Mouse (Mus musculus): ENCODE results near the gene Nprl2. TPM values are rescaled to one million over a fixed set of nuclear protein-coding genes. Genes with fewer than 3 reads are reported as not detected.

Nprl2 gene
- polyA plus RNA-seq, 1 experiment, result 34.7 TPM

DNA sequence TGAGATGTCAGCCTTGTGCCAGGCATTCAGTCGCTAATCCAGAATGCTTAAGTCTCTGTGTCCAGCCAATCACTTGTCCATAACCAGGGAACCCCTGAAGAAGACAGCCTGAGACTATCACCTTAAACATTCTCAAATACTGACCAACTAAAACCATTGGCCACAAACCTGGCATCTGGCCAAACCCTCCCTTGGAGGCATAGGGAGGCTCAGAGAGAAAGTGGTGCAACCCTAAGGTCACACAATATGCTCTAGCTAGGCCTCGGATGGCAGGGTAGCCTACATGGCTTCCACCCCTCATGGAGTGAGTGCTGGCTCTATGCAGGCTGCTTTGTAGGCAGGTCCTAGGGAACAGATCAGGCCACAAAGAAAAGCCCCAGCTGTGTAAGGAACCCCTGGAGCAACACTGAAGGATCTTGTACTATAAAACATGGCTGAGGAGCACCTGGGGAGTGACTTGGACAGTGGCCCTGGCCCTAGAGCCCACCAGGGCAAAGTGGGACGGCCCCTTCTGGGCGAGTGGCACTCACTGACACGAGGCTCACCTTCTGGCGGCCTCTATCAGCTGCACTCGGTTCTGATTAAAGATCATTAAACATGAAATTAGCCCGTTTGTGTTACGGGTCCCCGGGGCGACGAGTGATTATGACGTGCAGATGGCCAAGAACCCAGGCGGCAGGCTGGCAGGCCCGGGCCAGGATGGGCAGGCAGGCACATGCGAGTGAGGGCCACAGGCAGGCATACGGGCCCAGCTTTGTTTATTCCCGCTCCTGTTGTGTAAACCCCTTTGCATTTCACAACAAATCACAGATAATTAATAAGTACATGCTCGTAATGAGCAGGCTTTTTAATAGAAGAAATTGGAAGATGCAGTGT is 37.1 kb upstream of the Nprl2 start:
- Histone ChIP-seq H3K27me3 (ENCODE audit: control insufficient read depth, insufficient read depth, low read length) (no peaks in the 10 kb centered on the region), H3K27ac (ENCODE audit: control insufficient read depth, insufficient read depth, low read depth, low read length) (no peak overlapping the region), H3K36me3 (ENCODE audit: control insufficient read depth, insufficient read depth, low read length) (no peaks in the 10 kb centered on the region), H3K4me1 (ENCODE audit: control insufficient read depth, insufficient read depth, low read length) (no peaks in the 10 kb centered on the region), H3K4me3 (ENCODE audit: control insufficient read depth, low read depth, low read length) (no peak overlapping the region)
- TF ChIP-seq POLR2A (IDR thresholded peaks at IDR 0.05; ENCODE audit: control insufficient read depth, low read depth, low read length) (no peak), CTCF (IDR thresholded peaks at IDR 0.05; ENCODE audit: control insufficient read depth, insufficient read depth, insufficient replicate concordance, low read depth, low read length) (no peak)

- no peak overlapping the region for H3K27ac ChIP-seq (ENCODE audit: control insufficient read depth, insufficient read depth, low read depth, low read length)
- TF ChIP-seq CTCF (IDR thresholded peaks at IDR 0.05; ENCODE audit: control insufficient read depth, insufficient read depth, insufficient replicate concordance, low read depth, low read length) (no peak), POLR2A (IDR thresholded peaks at IDR 0.05; ENCODE audit: control insufficient read depth, low read depth, low read length) (no peak)
- H3K27me3 ChIP-seq (ENCODE audit: control insufficient read depth, insufficient read depth, low read length), result no peaks in the 10 kb centered on the region
Observed at GRCm38 (mm10) chr9:107508266-107508665, 33.8 kb upstream of the Nprl2 start.

GRCm38 (mm10) chr9:107510384-107511100 is 31.5 kb upstream of the Nprl2 start:
- H3K27ac ChIP-seq (ENCODE audit: control insufficient read depth, insufficient read depth, low read depth, low read length), result no peak overlapping the region
- no peak overlapping the region for H3K4me3 ChIP-seq (ENCODE audit: control insufficient read depth, low read depth, low read length)
- no peaks in the 10 kb centered on the region for H3K4me1 ChIP-seq (ENCODE audit: control insufficient read depth, insufficient read depth, low read length)
- no peaks in the 10 kb centered on the region for H3K27me3 ChIP-seq (ENCODE audit: control insufficient read depth, insufficient read depth, low read length)
- TF ChIP-seq POLR2A (IDR thresholded peaks at IDR 0.05; ENCODE audit: control insufficient read depth, low read depth, low read length), result no peak
- TF ChIP-seq CTCF (IDR thresholded peaks at IDR 0.05; ENCODE audit: control insufficient read depth, insufficient read depth, insufficient replicate concordance, low read depth, low read length), result no peak
- H3K36me3 ChIP-seq (ENCODE audit: control insufficient read depth, insufficient read depth, low read length), result no peaks in the 10 kb centered on the region

More at GRCm38 (mm10) chr9:107508266-107508665, 33.8 kb upstream of the Nprl2 start:
- H3K4me3 ChIP-seq (ENCODE audit: control insufficient read depth, low read depth, low read length), result no peak overlapping the region
- H3K36me3 ChIP-seq (ENCODE audit: control insufficient read depth, insufficient read depth, low read length), result no peaks in the 10 kb centered on the region
- H3K4me1 ChIP-seq (ENCODE audit: control insufficient read depth, insufficient read depth, low read length), result no peaks in the 10 kb centered on the region

DNA sequence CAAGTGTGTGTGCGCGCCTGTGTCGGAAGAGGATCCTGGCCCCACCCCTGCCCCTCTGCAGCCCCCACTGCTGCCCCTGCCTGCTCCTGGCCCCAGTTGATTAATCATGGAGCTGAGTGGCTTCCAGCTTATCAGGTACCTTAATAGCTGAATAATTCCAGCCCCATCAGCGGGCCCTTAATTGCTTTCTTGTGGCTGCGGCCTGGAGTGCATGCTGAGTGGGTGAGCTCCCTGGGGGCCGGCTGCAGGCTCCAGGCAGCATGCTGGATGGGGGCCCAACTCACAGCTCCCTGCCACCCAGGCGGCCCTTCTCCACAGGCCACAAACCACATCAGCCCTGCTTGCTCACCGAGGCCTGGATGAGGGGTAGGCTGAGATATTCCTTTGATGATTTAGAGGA is 30.6 kb upstream of the Nprl2 start:
- Histone ChIP-seq H3K4me3 (ENCODE audit: control insufficient read depth, low read depth, low read length) (no peak overlapping the region), H3K27ac (ENCODE audit: control insufficient read depth, insufficient read depth, low read depth, low read length) (no peak overlapping the region), H3K27me3 (ENCODE audit: control insufficient read depth, insufficient read depth, low read length) (no peaks in the 10 kb centered on the region), H3K4me1 (ENCODE audit: control insufficient read depth, insufficient read depth, low read length) (no peaks in the 10 kb centered on the region), H3K36me3 (ENCODE audit: control insufficient read depth, insufficient read depth, low read length) (no peaks in the 10 kb centered on the region)
- TF ChIP-seq CTCF (IDR thresholded peaks at IDR 0.05; ENCODE audit: control insufficient read depth, insufficient read depth, insufficient replicate concordance, low read depth, low read length), result no peak
- no peak for TF ChIP-seq POLR2A (IDR thresholded peaks at IDR 0.05; ENCODE audit: control insufficient read depth, low read depth, low read length)

GRCm38 (mm10) chr9:107512326-107512725 is 29.7 kb upstream of the Nprl2 start:
- Histone ChIP-seq H3K4me1 (ENCODE audit: control insufficient read depth, insufficient read depth, low read length) (no peaks in the 10 kb centered on the region), H3K27me3 (ENCODE audit: control insufficient read depth, insufficient read depth, low read length) (no peaks in the 10 kb centered on the region), H3K4me3 (ENCODE audit: control insufficient read depth, low read depth, low read length) (no peak overlapping the region), H3K36me3 (ENCODE audit: control insufficient read depth, insufficient read depth, low read length) (no peaks in the 10 kb centered on the region), H3K27ac (ENCODE audit: control insufficient read depth, insufficient read depth, low read depth, low read length) (no peak overlapping the region)
- TF ChIP-seq CTCF (IDR thresholded peaks at IDR 0.05; ENCODE audit: control insufficient read depth, insufficient read depth, insufficient replicate concordance, low read depth, low read length), result no peak
- TF ChIP-seq POLR2A (IDR thresholded peaks at IDR 0.05; ENCODE audit: control insufficient read depth, low read depth, low read length), result no peak

DNA sequence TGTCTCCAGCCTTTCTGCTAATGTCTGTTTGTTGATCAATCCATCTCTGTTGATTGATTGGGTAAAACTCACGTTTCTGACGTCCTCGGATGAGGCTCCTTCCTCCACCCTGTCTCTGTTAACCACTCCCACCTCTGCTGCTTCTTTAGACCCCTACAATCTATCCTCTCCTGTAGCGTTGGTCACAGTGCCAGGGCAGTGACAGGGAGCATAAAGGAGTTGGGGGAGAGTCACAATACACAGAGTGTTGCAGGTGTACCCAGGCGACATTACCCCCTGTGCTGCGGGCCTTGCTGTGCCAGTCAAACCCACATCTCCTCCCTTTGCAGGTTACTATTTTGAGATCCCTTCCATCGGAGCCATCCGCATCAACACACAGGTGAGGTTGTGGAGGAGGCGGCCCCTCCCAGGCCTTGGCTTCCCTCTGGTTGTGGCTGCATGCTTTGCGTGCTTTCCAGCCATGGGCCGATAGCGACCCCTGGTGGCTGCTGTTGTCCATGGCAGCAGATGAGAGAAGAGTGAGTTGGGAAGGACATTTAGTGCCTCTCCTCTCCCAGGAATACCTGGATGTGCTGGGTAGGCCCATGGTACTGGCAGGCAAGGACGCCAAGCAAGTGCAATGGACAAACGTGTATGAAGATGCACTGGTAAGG is 27.6 kb upstream of the Nprl2 start:
- Histone ChIP-seq H3K27me3 (ENCODE audit: control insufficient read depth, insufficient read depth, low read length) (no peaks in the 10 kb centered on the region), H3K4me3 (ENCODE audit: control insufficient read depth, low read depth, low read length) (no peak overlapping the region), H3K27ac (ENCODE audit: control insufficient read depth, insufficient read depth, low read depth, low read length) (no peak overlapping the region), H3K4me1 (ENCODE audit: control insufficient read depth, insufficient read depth, low read length) (no peaks in the 10 kb centered on the region), H3K36me3 (ENCODE audit: control insufficient read depth, insufficient read depth, low read length) (no peaks in the 10 kb centered on the region)
- TF ChIP-seq POLR2A (IDR thresholded peaks at IDR 0.05; ENCODE audit: control insufficient read depth, low read depth, low read length) (no peak), CTCF (IDR thresholded peaks at IDR 0.05; ENCODE audit: control insufficient read depth, insufficient read depth, insufficient replicate concordance, low read depth, low read length) (peak; percentile 97)

- Histone ChIP-seq H3K4me3 (ENCODE audit: control insufficient read depth, low read depth, low read length) (no peak overlapping the region), H3K27me3 (ENCODE audit: control insufficient read depth, insufficient read depth, low read length) (no peaks in the 10 kb centered on the region)
- TF ChIP-seq POLR2A (IDR thresholded peaks at IDR 0.05; ENCODE audit: control insufficient read depth, low read depth, low read length), result no peak
- no peak for TF ChIP-seq CTCF (IDR thresholded peaks at IDR 0.05; ENCODE audit: control insufficient read depth, insufficient read depth, insufficient replicate concordance, low read depth, low read length)
Observed at GRCm38 (mm10) chr9:107520331-107520730, 21.7 kb upstream of the Nprl2 start.

More at GRCm38 (mm10) chr9:107520331-107520730, 21.7 kb upstream of the Nprl2 start:
- Histone ChIP-seq H3K36me3 (ENCODE audit: control insufficient read depth, insufficient read depth, low read length) (no peaks in the 10 kb centered on the region), H3K4me1 (ENCODE audit: control insufficient read depth, insufficient read depth, low read length) (no peaks in the 10 kb centered on the region), H3K27ac (ENCODE audit: control insufficient read depth, insufficient read depth, low read depth, low read length) (no peak overlapping the region)
